Mouse (Mus musculus) neural tube, embryonic 13.5 days (tissue): ENCODE results near the gene Fam214a. TPM values are rescaled to one million over a fixed set of nuclear protein-coding genes. Genes with fewer than 3 reads are reported as not detected.

Experiments
- ATAC-seq: fragments of 200-750 bp; cut with Nextera tagmentation; 2 replicates; pipeline ENCODE4 v1.8.0; 2017; ENCODE audit warnings: low read depth, mild to moderate bottlenecking, moderate TSS enrichment, moderate library complexity
- H3K27ac ChIP-seq: fragments of 300-500 bp; sonication (generic); replicated peaks from 2 replicates; pipeline ENCODE4 v1.5.1; 2015; ENCODE audit warnings: moderate library complexity, mild to moderate bottlenecking, inconsistent platforms
- H3K27me3 ChIP-seq: fragments of 300-500 bp; sonication (generic); 2 replicates; pipeline ENCODE4 v1.6.1; 2015; ENCODE audit warnings: mild to moderate bottlenecking, inconsistent platforms
- H3K36me3 ChIP-seq: fragments of 300-500 bp; sonication (generic); 2 replicates; pipeline ENCODE4 v1.6.1; 2015; ENCODE audit warnings: mild to moderate bottlenecking, inconsistent platforms
- H3K4me1 ChIP-seq: fragments of 300-500 bp; sonication (generic); replicated peaks from 2 replicates; pipeline ENCODE4 v1.6.1; 2015; ENCODE audit warnings: inconsistent platforms
- H3K4me2 ChIP-seq: fragments of 300-500 bp; sonication (generic); 2 replicates; pipeline ENCODE4 v1.6.1; 2015; ENCODE audit warnings: inconsistent platforms, mild to moderate bottlenecking, moderate library complexity
- H3K4me3 ChIP-seq: fragments of 300-500 bp; sonication (generic); 2 replicates; pipeline ENCODE4 v1.5.1; 2015; ENCODE audit warnings: mild to moderate bottlenecking, inconsistent platforms
- H3K9ac ChIP-seq: fragments of 300-500 bp; sonication (generic); 2 replicates; pipeline ENCODE4 v1.6.1; 2015; ENCODE audit warnings: moderate library complexity, mild to moderate bottlenecking, inconsistent platforms
- H3K9me3 ChIP-seq: fragments of 300-500 bp; sonication (generic); 2 replicates; pipeline ENCODE4 v1.6.1; 2016; ENCODE audit warnings: inconsistent platforms
- whole genome bisulfite sequencing: fragments of 180-500 bp; shearing (Covaris S2); methylation state at CpG from one replicate; pipeline ENCODE4 v1.1.7; 2015; 5-methylcytosine and 5-hydroxymethylcytosine counted together
- polyA plus RNA-seq: library from polyadenylated mRNA; unstranded; fragments of >200 nt; fragmentation: Nextera tagmentation; extraction: Ambion mirVana; gene quantifications from 2 replicates; pipeline ENCODE4 v1.2.1, GENCODE M21; 2015

Gene Fam214a
- polyA plus RNA-seq, 1 experiment from 2014 or later: 24.8 TPM

DNA sequence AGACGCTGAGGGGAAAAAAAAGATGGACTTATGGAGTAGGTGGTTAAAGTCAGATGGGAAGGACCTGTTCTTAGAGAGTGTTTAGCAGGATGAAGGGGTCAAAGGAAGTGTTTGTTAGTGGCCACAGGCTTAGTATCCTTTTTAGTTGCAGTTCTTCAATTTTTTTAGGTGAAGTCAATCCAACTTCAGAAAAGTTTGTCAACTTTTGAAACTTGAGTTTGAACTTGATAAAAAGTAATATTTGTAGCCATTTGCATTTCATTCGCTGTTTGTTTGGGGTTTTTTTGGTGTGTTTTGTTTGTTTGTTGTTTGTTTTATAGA lies 1.2 kb downstream of the Fam214a start:
- peak overlapping the region; percentile 95 for H3K9ac ChIP-seq
- peaks cover 23% of the 10 kb centered on the region for H3K4me1 ChIP-seq
- H3K27ac ChIP-seq: peak overlapping the region; percentile 96; the same call in 1 of the 2 replicates
- WGBS: 54% methylated on average over 2 of the region's 2 CpGs
- H3K36me3 ChIP-seq: peaks cover 10% of the 10 kb centered on the region
- no peak for ATAC-seq
- H3K4me2 ChIP-seq: peak overlapping the region; percentile 92
- H3K27me3 ChIP-seq: 0 out of 2 replicates have a peak, but pooled peaks cover 3% of the 10 kb centered on the region
- H3K9me3 ChIP-seq: no peaks in the 10 kb centered on the region
- peak overlapping the region; percentile 96 for H3K4me3 ChIP-seq

DNA sequence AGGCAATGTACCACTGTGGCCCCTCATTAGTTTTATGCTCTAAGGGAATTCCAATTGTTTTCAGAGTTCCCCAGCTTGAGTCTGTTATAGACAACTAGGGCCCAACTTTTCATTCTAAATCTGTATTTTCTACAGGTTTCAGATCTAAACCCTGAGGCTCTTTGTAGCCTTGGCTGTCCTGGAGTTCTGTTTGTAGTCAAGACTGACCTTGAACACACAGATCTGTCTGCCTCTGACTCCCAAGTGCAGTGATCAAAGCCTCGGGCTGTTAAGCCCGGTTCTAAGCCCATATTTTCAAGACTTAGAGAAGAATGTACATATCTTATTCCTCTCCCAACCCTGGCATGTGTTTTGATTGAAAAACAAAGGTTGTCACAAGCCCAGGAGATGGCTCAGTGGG lies 1.7 kb downstream of the Fam214a start:
- ATAC-seq: no peak
- H3K27me3 ChIP-seq: 0 out of 2 replicates have a peak, but pooled peaks cover 3% of the 10 kb centered on the region
- H3K4me2 ChIP-seq: peak overlapping the region; percentile 92
- H3K27ac ChIP-seq: no peak overlapping the region
- peaks cover 23% of the 10 kb centered on the region for H3K4me1 ChIP-seq
- H3K9me3 ChIP-seq: no peaks in the 10 kb centered on the region
- 87% methylated on average over 2 of the region's 2 CpGs for WGBS
- H3K9ac ChIP-seq: no peak overlapping the region
- peaks cover 14% of the 10 kb centered on the region for H3K36me3 ChIP-seq
- no peak overlapping the region for H3K4me3 ChIP-seq

DNA sequence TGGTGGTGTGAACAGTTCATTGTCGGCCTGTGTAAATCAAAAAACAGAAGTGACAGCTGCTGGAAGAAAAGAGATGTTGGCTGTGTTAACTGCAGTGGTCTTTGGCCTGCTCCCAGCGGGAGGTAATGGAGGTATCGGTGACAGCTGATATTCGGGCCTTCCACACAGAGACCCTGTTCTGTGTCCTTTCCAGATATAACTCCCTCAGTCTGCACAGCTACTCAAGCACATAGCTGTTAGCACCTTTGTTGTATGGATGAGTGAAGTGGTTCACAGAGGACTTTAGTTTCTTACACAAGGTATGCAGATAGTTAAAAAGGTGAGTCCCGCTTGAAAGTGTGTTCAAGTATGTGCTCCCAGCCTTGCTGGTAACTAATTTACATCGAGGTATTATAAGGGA lies 7.9 kb downstream of the Fam214a start:
- Histone ChIP-seq H3K4me2 (no peak overlapping the region; the same call in 1 of the 2 replicates), H3K4me1 (peaks cover 12% of the 10 kb centered on the region), H3K9me3 (no peaks in the 10 kb centered on the region), H3K36me3 (peaks cover 19% of the 10 kb centered on the region), H3K9ac (0 out of 2 replicates have a peak overlapping the region, but pooled peaks have one; percentile 10), H3K4me3 (no peak overlapping the region), H3K27me3 (no peaks in the 10 kb centered on the region), H3K27ac (peak overlapping the region; percentile 55)
- 45% methylated on average over 6 of the region's 6 CpGs for WGBS
- ATAC-seq: 0 out of 2 replicates have a peak, but pooled peaks have one; percentile 47

DNA sequence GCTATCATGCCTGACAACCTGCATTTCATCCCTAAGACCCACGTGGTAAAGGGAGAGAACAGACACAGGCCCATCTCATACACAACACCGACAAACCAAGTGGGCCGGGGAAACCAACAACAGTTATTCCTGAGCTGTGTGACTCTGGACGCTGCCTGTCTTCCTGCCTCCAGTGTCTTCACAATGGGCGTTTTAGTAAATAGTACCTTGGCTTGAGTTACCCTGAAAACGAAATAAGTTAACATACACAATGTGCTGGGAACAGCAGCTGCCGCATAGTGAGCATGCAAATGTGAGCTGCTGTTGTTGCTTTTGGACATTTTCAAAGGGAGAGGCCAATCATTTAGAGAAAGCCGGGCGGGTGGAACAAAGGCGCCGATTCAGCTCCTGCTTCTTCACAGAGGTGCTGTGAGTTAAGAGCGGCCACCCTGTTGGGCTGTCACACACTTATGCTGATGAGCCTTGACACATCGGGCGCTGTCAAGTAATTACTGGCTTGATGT lies 8.4 kb downstream of the Fam214a start:
- Histone ChIP-seq H3K4me1 (peaks cover 12% of the 10 kb centered on the region), H3K9ac (peak overlapping the region; percentile 10; the same call in 1 of the 2 replicates), H3K4me2 (peak overlapping the region; percentile 36), H3K4me3 (0 out of 2 replicates have a peak overlapping the region, but pooled peaks have one; percentile 1), H3K27ac (peak overlapping the region; percentile 55), H3K36me3 (peaks cover 14% of the 10 kb centered on the region), H3K9me3 (no peaks in the 10 kb centered on the region), H3K27me3 (no peaks in the 10 kb centered on the region)
- ATAC-seq: peak; percentile 79
- WGBS: 3% methylated on average over 14 of the region's 14 CpGs

DNA sequence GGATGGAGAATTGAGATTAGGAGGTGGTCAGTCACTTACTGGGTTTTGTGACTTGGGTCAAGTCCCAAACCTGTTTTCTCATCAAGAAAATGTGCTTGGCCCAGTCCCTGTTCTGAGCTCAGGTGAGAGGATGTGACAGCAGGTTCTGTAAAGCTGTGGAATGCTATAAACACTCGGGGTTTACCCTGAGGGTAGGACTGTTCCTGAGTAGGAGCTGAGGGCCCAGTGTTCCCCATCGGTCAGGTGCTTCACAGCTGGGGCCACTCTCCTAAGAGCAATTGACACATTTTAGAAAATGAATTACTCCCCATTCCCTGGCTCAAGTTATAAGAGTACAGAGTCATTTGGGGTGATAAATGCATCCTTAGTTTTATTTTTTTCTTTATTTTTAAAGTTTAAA lies 11.3 kb downstream of the Fam214a start:
- H3K27me3 ChIP-seq: no peaks in the 10 kb centered on the region
- no peak for ATAC-seq
- H3K9ac ChIP-seq: no peak overlapping the region
- 72% methylated on average over 2 of the region's 2 CpGs for WGBS
- H3K4me1 ChIP-seq: peaks cover 12% of the 10 kb centered on the region
- no peak overlapping the region for H3K27ac ChIP-seq
- no peak overlapping the region for H3K4me3 ChIP-seq
- H3K36me3 ChIP-seq: peaks cover 9% of the 10 kb centered on the region; the same call in 1 of the 2 replicates
- no peaks in the 10 kb centered on the region for H3K9me3 ChIP-seq
- H3K4me2 ChIP-seq: no peak overlapping the region

DNA sequence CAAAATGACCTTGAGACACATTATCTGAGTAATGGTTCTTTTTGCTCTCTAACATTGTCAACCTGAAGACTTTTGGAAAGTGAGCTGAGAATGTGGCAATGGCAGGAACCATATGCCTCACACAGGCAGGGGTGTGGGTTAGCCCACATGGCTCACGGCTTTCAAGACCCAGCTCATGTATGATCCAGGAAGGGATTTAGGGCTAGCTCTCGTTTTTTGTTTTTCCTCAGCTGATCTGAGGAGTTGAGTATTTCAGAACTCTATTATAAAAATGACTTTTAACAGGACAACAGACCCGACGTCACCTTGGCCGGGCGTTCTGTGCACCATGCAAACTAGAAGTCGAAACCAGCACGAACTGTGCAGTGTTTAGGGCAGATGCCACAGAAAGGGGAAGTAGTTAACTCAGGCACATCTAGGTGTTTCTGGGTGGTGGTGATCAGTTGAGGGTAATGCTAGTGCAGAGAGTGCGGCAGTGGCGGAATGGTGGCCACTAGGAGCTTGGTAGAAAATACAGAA lies 12.2 kb downstream of the Fam214a start:
- Histone ChIP-seq H3K9ac (no peak overlapping the region), H3K4me3 (no peak overlapping the region), H3K27ac (no peak overlapping the region), H3K36me3 (no peaks in the 10 kb centered on the region; the same call in 1 of the 2 replicates), H3K27me3 (no peaks in the 10 kb centered on the region), H3K4me2 (no peak overlapping the region), H3K4me1 (peaks cover 12% of the 10 kb centered on the region), H3K9me3 (no peaks in the 10 kb centered on the region)
- 88% methylated on average over 10 of the region's 10 CpGs for WGBS
- no peak for ATAC-seq

DNA sequence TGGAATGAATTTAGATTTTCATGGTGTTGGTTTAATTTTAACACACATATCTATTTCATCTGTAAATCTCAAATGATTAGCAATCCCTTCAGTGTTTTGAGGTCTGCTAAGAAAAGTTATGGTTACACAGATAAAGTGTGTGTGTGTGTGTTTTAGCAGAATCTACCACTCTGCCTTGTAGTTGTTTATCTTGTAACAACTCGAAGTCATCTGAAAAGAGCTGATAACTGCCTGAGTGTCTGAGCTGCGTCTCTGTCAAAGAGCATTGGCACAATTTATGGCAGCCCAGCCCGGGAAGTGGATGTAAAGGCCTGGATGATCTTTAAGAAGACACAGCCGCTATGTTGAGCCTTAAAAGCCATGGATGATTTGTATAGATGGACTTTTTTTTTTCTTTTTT lies 13.5 kb downstream of the Fam214a start:
- no peak overlapping the region for H3K27ac ChIP-seq
- no peaks in the 10 kb centered on the region; the same call in 1 of the 2 replicates for H3K36me3 ChIP-seq
- H3K4me3 ChIP-seq: no peak overlapping the region
- WGBS: 26% methylated on average over 4 of the region's 4 CpGs
- H3K4me2 ChIP-seq: no peak overlapping the region
- no peak overlapping the region for H3K9ac ChIP-seq
- H3K4me1 ChIP-seq: peaks cover 3% of the 10 kb centered on the region
- ATAC-seq: no peak
- H3K27me3 ChIP-seq: no peaks in the 10 kb centered on the region
- H3K9me3 ChIP-seq: no peaks in the 10 kb centered on the region

DNA sequence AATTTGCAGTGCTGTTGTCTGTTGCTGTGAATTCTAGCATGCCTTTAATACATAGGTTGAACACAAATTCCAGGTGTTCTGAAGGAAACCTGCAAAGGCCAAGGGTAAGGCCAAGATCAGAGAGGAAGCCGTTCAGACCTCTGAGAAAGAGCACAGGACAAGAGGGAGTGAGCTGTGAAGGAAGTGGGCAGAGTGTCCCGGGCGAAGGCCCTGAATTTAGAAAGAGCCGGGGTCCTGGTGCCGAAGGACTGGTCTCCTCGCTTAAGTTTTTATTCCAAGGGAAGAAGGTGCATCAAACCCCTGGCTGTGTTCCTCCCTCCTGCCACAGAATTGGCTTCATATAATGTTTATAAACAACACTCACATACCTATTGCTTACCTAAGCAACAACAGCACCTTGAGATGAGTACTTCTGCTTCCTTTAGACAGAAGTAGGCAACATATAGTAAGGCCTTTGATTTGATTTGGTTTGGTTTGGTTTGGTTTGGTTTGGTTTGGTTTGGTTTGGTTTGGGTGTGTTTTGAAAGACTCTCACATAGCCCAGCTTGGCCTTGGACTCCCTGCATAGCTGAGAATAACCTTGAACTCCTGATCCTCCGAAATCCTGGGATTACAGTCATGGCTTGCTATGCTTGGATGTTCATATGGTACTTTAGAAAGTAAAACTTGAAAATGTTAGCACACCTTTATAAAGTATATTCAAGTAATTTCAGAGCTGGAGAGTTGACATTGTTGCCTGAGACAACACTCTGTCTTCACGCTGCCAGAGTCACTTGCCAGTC lies 16.2 kb downstream of the Fam214a start:
- no peaks in the 10 kb centered on the region for H3K27me3 ChIP-seq
- peaks cover 2% of the 10 kb centered on the region for H3K4me1 ChIP-seq
- H3K9ac ChIP-seq: no peak overlapping the region
- no peaks in the 10 kb centered on the region for H3K9me3 ChIP-seq
- ATAC-seq: no peak
- H3K27ac ChIP-seq: no peak overlapping the region
- 93% methylated on average over 8 of the region's 8 CpGs for WGBS
- no peak overlapping the region for H3K4me2 ChIP-seq
- H3K36me3 ChIP-seq: no peaks in the 10 kb centered on the region
- H3K4me3 ChIP-seq: no peak overlapping the region

DNA sequence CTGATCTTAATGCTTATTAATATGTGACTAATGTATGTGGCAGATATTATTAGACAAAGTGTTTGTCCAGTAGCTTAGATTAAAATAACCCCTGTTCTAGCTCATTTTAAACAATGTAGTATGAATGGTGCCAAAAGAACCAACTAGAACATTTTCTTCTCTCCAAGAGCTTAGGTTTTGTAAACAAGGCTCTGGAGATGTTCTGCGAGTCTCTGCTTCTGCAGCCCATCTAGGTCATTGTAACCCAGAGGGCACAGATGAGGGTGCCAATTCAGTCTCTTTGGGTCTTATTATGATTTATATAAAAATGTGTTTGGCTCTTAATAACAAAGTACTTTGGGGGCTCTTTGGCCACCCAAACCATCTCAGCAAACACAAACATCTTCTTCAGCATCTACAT lies 17.9 kb downstream of the Fam214a start:
- no peak overlapping the region for H3K4me2 ChIP-seq
- 85% methylated on average over 1 of the region's 1 CpGs for WGBS
- H3K9me3 ChIP-seq: no peaks in the 10 kb centered on the region
- no peaks in the 10 kb centered on the region for H3K27me3 ChIP-seq
- no peak overlapping the region for H3K4me3 ChIP-seq
- H3K36me3 ChIP-seq: no peaks in the 10 kb centered on the region
- no peak for ATAC-seq
- H3K27ac ChIP-seq: no peak overlapping the region
- no peak overlapping the region for H3K9ac ChIP-seq
- peaks cover 19% of the 10 kb centered on the region for H3K4me1 ChIP-seq

DNA sequence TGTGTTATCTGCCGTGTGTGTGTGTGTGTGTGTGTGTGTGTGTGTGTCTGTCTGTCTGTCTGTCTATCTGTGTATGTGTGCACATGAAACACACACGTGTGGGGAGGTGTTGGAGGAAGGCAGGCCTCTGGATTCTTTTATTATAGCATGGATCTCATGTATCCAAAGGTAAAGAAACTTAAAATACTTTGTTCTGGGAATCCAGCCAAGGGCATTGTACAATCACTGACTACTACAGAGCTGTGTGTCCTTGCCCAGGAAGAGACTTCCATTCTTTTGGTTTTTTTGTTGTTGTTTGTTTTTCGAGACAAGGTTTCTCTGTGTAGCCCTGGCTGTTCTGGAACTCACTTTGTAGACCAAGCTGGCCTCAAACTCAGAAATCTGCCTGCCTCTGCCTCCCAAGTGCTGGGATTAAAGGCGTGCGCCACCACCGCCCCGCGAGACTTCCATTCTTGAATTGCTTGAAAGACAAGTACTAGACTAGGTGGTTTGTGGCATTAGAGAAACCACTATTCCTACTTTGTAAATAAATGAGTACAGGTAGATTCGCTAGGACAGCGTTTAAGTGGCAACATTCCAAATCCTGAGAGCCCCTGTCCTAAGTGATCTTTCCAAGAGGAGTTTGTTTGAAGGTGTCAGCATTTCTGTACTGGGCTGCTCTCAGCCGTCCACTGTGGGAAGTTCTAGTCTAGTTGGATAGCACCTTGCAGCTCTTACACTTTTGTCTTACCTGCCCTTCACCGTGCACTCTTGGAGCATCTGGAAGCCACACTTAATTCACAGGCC lies 18.7 kb downstream of the Fam214a start:
- Histone ChIP-seq H3K9me3 (no peaks in the 10 kb centered on the region), H3K36me3 (no peaks in the 10 kb centered on the region), H3K9ac (no peak overlapping the region), H3K27ac (no peak overlapping the region), H3K4me2 (no peak overlapping the region), H3K4me1 (peaks cover 21% of the 10 kb centered on the region), H3K27me3 (no peaks in the 10 kb centered on the region), H3K4me3 (no peak overlapping the region)
- WGBS: 90% methylated on average over 12 of the region's 12 CpGs
- no peak for ATAC-seq

DNA sequence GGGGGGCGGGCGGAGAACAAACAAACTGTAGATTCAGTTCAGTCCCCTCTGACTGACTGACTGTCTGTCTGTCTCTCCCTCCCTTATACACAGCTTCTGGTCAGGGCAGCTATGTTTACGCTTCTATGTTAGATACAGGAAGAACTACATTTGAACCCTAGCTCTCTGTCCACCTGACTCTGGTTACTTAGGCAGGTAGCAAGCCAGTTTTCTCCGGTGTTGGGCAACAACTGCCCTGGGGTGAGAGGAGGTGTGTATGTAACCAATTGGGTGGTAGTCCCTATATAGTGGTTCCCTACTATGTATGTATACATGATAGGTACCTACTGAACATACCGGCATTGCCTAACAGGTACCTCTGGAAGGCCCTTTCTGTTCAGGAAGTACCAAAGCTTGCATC lies 20.1 kb downstream of the Fam214a start:
- WGBS: 91% methylated on average over 5 of the region's 5 CpGs

DNA sequence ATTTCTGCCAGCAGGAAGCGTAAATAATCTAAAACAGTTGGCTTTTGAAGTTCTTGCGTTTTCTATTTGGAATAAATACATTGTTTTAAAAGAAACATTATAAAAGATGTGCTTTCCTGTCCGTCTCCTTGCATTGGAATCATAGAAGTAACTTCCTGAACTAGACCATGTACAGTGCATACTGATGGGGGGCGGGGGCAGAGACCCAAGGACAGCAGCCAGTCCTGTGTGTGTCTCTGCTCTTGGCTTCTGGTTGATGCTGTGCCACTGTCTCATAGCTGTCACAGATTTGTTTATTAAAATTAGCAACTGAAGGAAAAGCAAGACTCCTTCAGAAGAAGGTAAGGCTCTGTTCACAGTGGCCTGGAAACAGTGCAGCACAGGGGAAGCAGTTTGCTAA lies 20.5 kb downstream of the Fam214a start:
- 88% methylated on average over 4 of the region's 4 CpGs for WGBS

More for the DNA sequence above, 20.1 kb downstream of the Fam214a start:
- H3K4me3 ChIP-seq: no peak overlapping the region
- no peak overlapping the region for H3K4me2 ChIP-seq
- H3K9me3 ChIP-seq: no peaks in the 10 kb centered on the region
- H3K4me1 ChIP-seq: peaks cover 34% of the 10 kb centered on the region
- ATAC-seq: no peak
- no peak overlapping the region for H3K27ac ChIP-seq
- no peaks in the 10 kb centered on the region for H3K27me3 ChIP-seq
- H3K36me3 ChIP-seq: no peaks in the 10 kb centered on the region
- no peak overlapping the region for H3K9ac ChIP-seq

More for the DNA sequence above, 20.5 kb downstream of the Fam214a start:
- ATAC-seq: no peak
- Histone ChIP-seq H3K27ac (no peak overlapping the region), H3K4me2 (no peak overlapping the region), H3K27me3 (no peaks in the 10 kb centered on the region), H3K36me3 (no peaks in the 10 kb centered on the region), H3K4me3 (no peak overlapping the region), H3K9me3 (no peaks in the 10 kb centered on the region), H3K9ac (no peak overlapping the region), H3K4me1 (peaks cover 38% of the 10 kb centered on the region)
